Mouse (Mus musculus): ENCODE measurements around the gene Zfyve28. TPM values are rescaled to one million over a fixed set of nuclear protein-coding genes. Genes with fewer than 3 reads are reported as not detected.

Zfyve28 gene
- polyA plus RNA-seq, 1 experiment from 2014 or later = 4.6 TPM

DNA sequence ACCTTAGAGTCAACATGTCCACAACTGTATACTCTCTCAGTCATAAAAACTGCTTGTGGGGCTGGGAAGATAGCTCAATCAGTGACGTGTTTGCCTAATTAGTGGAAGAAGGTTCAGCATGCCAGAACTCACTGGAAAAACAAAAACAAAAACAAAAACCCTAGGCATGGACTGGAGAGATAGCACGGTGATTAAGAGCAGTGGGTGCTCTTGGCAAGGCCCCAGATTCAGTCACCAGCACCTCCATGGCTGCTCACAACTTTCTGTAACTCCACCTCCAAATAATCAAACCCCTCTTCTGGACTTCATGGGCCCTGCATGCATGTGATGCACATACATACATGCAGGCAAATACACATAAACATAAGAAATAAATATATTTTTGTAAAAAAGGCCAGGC, 1.0 kb upstream of the Zfyve28 start:
- Histone ChIP-seq H3K4me3 (replicated peaks; ENCODE audit: low read length) (0 out of 2 replicates have a peak overlapping the region, but pooled peaks have one; percentile 4), H3K4me1 (replicated peaks; ENCODE audit: control insufficient read depth, insufficient read depth, low read length) (peaks cover 10% of the 10 kb centered on the region), H3K9me3 (ENCODE audit: control insufficient read depth, low read length) (no peaks in the 10 kb centered on the region), H3K36me3 (replicated peaks; ENCODE audit: control insufficient read depth, insufficient read depth) (no peaks in the 10 kb centered on the region), H3K27me3 (ENCODE audit: control insufficient read depth, insufficient read depth, low read length) (peaks cover 24% of the 10 kb centered on the region), H3K27ac (no peak overlapping the region), H3K9ac (no peak overlapping the region), H3K4me2 (replicated peaks) (peak overlapping the region; percentile 92; the same call in 1 of the 2 replicates)
- DNase-seq (ENCODE audit: low spot score) (no peak), ATAC-seq (ENCODE audit: low FRiP score) (no peak)
- 57% methylated on average over 2 of the region's 2 CpGs for WGBS

DNA sequence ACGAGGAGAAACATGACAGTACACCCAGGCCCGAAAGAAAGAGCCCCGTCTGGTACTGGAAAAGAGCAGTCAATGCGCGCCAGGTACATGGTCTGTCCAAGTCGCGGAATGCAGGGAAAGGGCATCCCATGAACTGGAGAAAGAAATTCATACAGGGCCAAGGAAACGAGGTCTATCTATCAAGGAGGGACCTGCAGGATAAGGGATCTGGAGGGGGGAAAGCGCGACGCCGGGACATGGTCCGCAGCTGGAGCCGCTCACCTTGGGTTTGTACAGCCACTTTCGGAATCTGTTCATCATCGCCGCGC, 457 bp downstream of the Zfyve28 start:
- H3K4me2 ChIP-seq (replicated peaks) = peak overlapping the region; percentile 92
- H3K36me3 ChIP-seq (replicated peaks; ENCODE audit: control insufficient read depth, insufficient read depth) = no peaks in the 10 kb centered on the region
- H3K4me1 ChIP-seq (replicated peaks; ENCODE audit: control insufficient read depth, insufficient read depth, low read length) = peaks cover 10% of the 10 kb centered on the region
- ATAC-seq (ENCODE audit: low FRiP score) = peak; percentile 1; the same call in 1 of the 2 replicates
- no peaks in the 10 kb centered on the region for H3K9me3 ChIP-seq (ENCODE audit: control insufficient read depth, low read length)
- peaks cover 24% of the 10 kb centered on the region for H3K27me3 ChIP-seq (ENCODE audit: control insufficient read depth, insufficient read depth, low read length)
- H3K4me3 ChIP-seq (replicated peaks; ENCODE audit: low read length) = peak overlapping the region; percentile 77
- peak overlapping the region; percentile 75 for H3K9ac ChIP-seq
- H3K27ac ChIP-seq = no peak overlapping the region
- DNase-seq (ENCODE audit: low spot score) = no peak
- under 1% methylated on average over 18 of the region's 18 CpGs for WGBS

DNA sequence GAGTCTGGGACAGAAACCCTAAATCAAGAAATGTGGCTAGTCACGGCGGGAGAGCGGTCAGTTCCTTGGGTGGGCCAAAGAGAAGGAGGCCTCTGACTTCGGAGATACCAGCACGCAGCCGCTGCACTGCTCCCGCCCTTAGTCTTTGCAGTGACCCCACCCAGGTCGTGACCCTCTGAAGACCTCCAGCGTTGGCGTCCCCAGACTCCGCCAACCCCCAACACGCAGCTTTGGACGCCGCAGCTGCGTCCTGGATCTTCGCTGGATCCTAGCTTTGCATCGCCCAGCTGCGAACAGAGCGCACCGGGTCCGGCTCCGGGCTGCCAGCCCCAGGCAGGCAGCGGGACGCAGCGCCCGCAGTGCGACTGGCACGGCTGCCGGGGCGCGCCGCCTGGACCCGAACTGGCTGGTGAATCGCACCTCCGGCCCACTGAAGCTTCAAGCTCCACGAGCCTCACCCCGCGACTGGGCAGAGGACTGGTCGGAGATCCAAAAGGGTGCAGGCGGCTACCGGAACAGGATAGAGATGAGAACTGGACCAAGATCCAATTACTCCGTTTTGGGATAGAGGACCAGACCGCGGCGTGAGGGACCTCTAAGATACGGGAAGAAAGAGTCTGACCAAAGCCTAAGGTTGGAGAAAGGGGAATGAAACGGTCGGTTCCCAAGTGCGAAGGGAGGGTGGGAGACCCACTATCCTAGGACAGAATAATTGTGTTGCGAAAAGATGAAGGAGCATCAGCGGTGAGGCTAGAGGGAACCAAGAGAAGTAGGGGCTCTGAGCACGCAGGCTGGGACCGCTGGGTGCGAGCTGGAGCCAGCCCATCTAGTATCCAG, 1.0 kb downstream of the Zfyve28 start:
- H3K4me2 ChIP-seq (replicated peaks) = peak overlapping the region; percentile 92
- no peak overlapping the region for H3K27ac ChIP-seq
- peaks cover 24% of the 10 kb centered on the region for H3K27me3 ChIP-seq (ENCODE audit: control insufficient read depth, insufficient read depth, low read length)
- peaks cover 10% of the 10 kb centered on the region for H3K4me1 ChIP-seq (replicated peaks; ENCODE audit: control insufficient read depth, insufficient read depth, low read length)
- no peaks in the 10 kb centered on the region for H3K36me3 ChIP-seq (replicated peaks; ENCODE audit: control insufficient read depth, insufficient read depth)
- H3K9ac ChIP-seq = peak overlapping the region; percentile 75
- H3K4me3 ChIP-seq (replicated peaks; ENCODE audit: low read length) = peak overlapping the region; percentile 77
- ATAC-seq (ENCODE audit: low FRiP score) = no peak
- peak; percentile 47 for DNase-seq (ENCODE audit: low spot score)
- WGBS = under 1% methylated on average over 54 of the region's 54 CpGs
- no peaks in the 10 kb centered on the region for H3K9me3 ChIP-seq (ENCODE audit: control insufficient read depth, low read length)

DNA sequence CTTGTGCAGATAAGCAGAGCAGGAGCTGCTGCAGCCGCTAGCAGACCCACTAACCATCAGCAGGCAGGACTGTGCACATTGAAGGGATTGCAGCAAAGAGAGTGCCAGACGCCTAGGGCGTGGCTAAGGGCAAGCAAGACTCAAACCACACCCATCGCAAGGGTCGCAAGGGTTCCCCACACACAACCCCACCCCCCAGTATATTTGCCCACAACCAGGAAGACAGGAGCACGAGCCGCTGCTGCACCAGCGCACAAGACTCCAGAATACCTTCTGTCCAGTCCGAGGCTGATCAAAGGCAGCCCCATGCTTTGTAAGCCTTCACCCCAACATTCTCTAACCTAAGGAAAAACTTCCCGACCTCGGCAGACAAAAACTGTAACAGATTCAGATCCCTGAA, 1.7 kb downstream of the Zfyve28 start:
- Histone ChIP-seq H3K27me3 (ENCODE audit: control insufficient read depth, insufficient read depth, low read length) (peaks cover 24% of the 10 kb centered on the region), H3K27ac (no peak overlapping the region), H3K9me3 (ENCODE audit: control insufficient read depth, low read length) (no peaks in the 10 kb centered on the region), H3K4me1 (replicated peaks; ENCODE audit: control insufficient read depth, insufficient read depth, low read length) (peaks cover 10% of the 10 kb centered on the region), H3K4me3 (replicated peaks; ENCODE audit: low read length) (peak overlapping the region; percentile 77), H3K9ac (no peak overlapping the region), H3K36me3 (replicated peaks; ENCODE audit: control insufficient read depth, insufficient read depth) (no peaks in the 10 kb centered on the region), H3K4me2 (replicated peaks) (peak overlapping the region; percentile 92)
- WGBS = 2% methylated on average over 11 of the region's 11 CpGs
- no peak for DNase-seq (ENCODE audit: low spot score)
- no peak for ATAC-seq (ENCODE audit: low FRiP score)

DNA sequence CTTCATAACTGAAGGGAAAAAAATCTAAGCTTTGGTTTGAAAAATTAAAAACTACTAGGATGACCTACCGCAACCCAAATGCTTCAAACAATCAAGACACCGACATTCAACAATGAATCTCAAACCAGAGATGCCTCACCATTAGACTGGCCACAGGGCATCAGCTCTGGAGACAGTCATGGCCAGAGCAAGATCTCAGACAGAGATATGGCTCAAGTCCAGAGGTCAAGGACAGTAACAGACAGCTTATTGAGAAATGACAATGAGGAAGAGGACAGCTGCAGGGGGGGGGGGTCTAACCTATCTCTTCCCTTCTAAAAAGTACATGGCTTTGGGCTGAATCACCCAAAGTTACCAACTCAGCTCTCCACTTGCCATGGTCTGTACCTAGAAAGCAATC, 3.0 kb downstream of the Zfyve28 start:
- H3K27me3 ChIP-seq (ENCODE audit: control insufficient read depth, insufficient read depth, low read length) = peaks cover 24% of the 10 kb centered on the region
- no peak for DNase-seq (ENCODE audit: low spot score)
- H3K4me1 ChIP-seq (replicated peaks; ENCODE audit: control insufficient read depth, insufficient read depth, low read length) = peaks cover 10% of the 10 kb centered on the region
- no peak overlapping the region for H3K4me2 ChIP-seq (replicated peaks)
- WGBS = 91% methylated on average over 2 of the region's 2 CpGs
- no peak overlapping the region for H3K4me3 ChIP-seq (replicated peaks; ENCODE audit: low read length)
- no peaks in the 10 kb centered on the region for H3K9me3 ChIP-seq (ENCODE audit: control insufficient read depth, low read length)
- no peaks in the 10 kb centered on the region for H3K36me3 ChIP-seq (replicated peaks; ENCODE audit: control insufficient read depth, insufficient read depth)
- H3K9ac ChIP-seq = no peak overlapping the region
- no peak overlapping the region for H3K27ac ChIP-seq
- ATAC-seq (ENCODE audit: low FRiP score) = no peak

DNA sequence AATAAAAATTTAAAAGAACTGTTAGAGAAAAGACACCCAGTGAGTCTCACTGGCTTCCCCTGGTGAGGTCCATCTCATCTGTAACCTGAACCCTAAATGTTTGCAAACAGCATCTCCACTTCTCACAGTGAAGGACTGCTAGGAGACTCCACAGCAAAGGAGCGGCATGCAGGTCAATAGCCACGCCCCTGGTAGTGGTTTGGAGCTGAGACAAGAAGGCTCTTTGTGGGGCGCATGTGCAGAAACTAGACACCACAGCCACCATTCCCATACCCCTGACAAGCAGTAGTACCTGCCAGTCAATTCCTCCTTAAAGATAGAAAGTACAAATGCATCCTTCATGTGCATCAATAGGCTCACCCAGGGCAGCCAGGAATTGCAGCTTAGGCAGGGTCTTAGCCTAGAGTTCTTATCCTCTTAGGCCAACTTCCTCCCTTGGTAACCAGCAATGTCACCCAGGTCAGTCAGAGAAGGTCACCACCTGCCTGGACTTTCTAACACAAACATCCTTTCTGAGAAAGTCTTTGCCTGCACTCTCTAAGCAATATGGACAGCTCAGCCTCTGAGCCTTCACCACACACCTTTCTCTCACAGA, 4.0 kb downstream of the Zfyve28 start:
- DNase-seq (ENCODE audit: low spot score) = no peak
- H3K27me3 ChIP-seq (ENCODE audit: control insufficient read depth, insufficient read depth, low read length) = peaks cover 24% of the 10 kb centered on the region
- ATAC-seq (ENCODE audit: low FRiP score) = no peak
- no peak overlapping the region for H3K4me2 ChIP-seq (replicated peaks)
- H3K4me3 ChIP-seq (replicated peaks; ENCODE audit: low read length) = no peak overlapping the region
- H3K9ac ChIP-seq = no peak overlapping the region
- H3K4me1 ChIP-seq (replicated peaks; ENCODE audit: control insufficient read depth, insufficient read depth, low read length) = peaks cover 10% of the 10 kb centered on the region
- no peak overlapping the region for H3K27ac ChIP-seq
- H3K36me3 ChIP-seq (replicated peaks; ENCODE audit: control insufficient read depth, insufficient read depth) = no peaks in the 10 kb centered on the region
- H3K9me3 ChIP-seq (ENCODE audit: control insufficient read depth, low read length) = no peaks in the 10 kb centered on the region
- WGBS = 57% methylated on average over 3 of the region's 3 CpGs

DNA sequence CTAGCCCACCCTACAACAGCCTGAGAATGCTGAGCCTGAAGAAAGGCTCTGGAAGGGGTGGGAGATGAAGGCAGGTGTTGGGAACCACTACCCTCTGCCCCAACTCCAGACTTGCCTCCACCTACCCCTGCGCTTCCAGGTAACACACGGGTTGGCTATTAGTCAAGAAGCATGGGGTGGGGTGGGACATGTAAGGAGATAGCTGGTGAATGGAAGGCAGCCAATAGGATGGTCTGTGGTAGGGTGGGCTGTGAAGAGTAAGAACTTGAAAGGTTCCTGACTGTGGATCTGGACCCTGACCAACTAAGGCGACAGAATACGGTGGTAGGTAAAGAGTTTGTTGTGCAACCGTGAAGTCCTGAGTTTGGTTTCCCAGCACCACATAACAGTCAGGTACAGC, 4.9 kb downstream of the Zfyve28 start:
- no peak overlapping the region for H3K4me3 ChIP-seq (replicated peaks; ENCODE audit: low read length)
- H3K4me1 ChIP-seq (replicated peaks; ENCODE audit: control insufficient read depth, insufficient read depth, low read length) = peaks cover 10% of the 10 kb centered on the region
- H3K9ac ChIP-seq = no peak overlapping the region
- H3K9me3 ChIP-seq (ENCODE audit: control insufficient read depth, low read length) = no peaks in the 10 kb centered on the region
- WGBS = 87% methylated on average over 5 of the region's 5 CpGs
- peaks cover 24% of the 10 kb centered on the region for H3K27me3 ChIP-seq (ENCODE audit: control insufficient read depth, insufficient read depth, low read length)
- ATAC-seq (ENCODE audit: low FRiP score) = no peak
- H3K36me3 ChIP-seq (replicated peaks; ENCODE audit: control insufficient read depth, insufficient read depth) = no peaks in the 10 kb centered on the region
- DNase-seq (ENCODE audit: low spot score) = no peak
- no peak overlapping the region for H3K4me2 ChIP-seq (replicated peaks)
- H3K27ac ChIP-seq = no peak overlapping the region

DNA sequence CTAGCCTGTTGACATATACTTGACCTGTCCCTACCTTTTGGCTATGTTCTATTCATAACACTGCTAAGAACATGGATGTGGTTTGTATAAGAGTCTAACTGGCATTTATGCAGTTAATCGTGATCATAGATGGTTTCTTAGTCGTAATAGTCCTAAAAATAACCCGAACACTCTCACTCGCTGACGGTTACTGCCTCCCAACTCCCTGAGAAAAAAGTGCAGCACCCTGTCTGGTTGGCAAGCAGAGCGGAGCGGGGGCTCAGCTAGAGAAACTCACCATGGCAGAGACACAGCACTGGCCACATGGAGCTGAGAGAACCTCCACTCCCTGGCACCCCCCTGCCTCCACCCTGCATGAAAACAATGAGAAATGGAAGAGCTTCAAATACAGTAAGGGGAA, 7.3 kb downstream of the Zfyve28 start:
- no peaks in the 10 kb centered on the region for H3K9me3 ChIP-seq (ENCODE audit: control insufficient read depth, low read length)
- no peaks in the 10 kb centered on the region for H3K36me3 ChIP-seq (replicated peaks; ENCODE audit: control insufficient read depth, insufficient read depth)
- no peak overlapping the region for H3K4me2 ChIP-seq (replicated peaks)
- ATAC-seq (ENCODE audit: low FRiP score) (no peak), DNase-seq (ENCODE audit: low spot score) (no peak)
- no peak overlapping the region for H3K4me3 ChIP-seq (replicated peaks; ENCODE audit: low read length)
- no peak overlapping the region for H3K9ac ChIP-seq
- H3K4me1 ChIP-seq (replicated peaks; ENCODE audit: control insufficient read depth, insufficient read depth, low read length) = no peaks in the 10 kb centered on the region
- no peak overlapping the region for H3K27ac ChIP-seq
- H3K27me3 ChIP-seq (ENCODE audit: control insufficient read depth, insufficient read depth, low read length) = peaks cover 9% of the 10 kb centered on the region
- 84% methylated on average over 7 of the region's 7 CpGs for WGBS

DNA sequence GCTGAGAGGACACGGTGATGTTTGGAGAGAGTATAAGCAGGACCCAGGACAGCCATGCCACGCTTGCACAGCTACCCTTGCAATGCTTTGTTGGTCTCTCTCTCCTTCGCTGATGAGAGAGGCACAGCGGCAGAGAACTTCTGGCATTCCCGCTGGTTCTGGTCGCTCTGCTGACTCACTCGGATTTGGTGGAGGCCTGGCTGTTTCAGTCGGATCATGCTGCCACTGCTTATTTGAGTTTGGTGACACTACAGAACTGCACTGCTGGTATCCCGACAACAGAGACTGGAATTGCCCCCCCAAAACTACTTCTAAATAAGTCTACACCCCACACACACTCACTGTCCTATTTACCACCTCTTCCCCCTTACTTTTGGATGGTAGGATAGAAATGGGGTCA, 9.0 kb downstream of the Zfyve28 start:
- WGBS = 89% methylated on average over 9 of the region's 9 CpGs
- no peaks in the 10 kb centered on the region for H3K9me3 ChIP-seq (ENCODE audit: control insufficient read depth, low read length)
- no peak overlapping the region for H3K27ac ChIP-seq
- no peaks in the 10 kb centered on the region for H3K36me3 ChIP-seq (replicated peaks; ENCODE audit: control insufficient read depth, insufficient read depth)
- no peak overlapping the region for H3K4me2 ChIP-seq (replicated peaks)
- ATAC-seq (ENCODE audit: low FRiP score) = no peak
- no peak overlapping the region for H3K9ac ChIP-seq
- no peak overlapping the region for H3K4me3 ChIP-seq (replicated peaks; ENCODE audit: low read length)
- no peaks in the 10 kb centered on the region for H3K27me3 ChIP-seq (ENCODE audit: control insufficient read depth, insufficient read depth, low read length)
- DNase-seq (ENCODE audit: low spot score) = no peak
- H3K4me1 ChIP-seq (replicated peaks; ENCODE audit: control insufficient read depth, insufficient read depth, low read length) = no peaks in the 10 kb centered on the region
